Mouse (Mus musculus): ENCODE results near the gene Tfpi. TPM values are rescaled to one million over a fixed set of nuclear protein-coding genes. Genes with fewer than 3 reads are reported as not detected.

Gene Tfpi
- 1 to 10 TPM; 4.6 to 5.7 TPM for total RNA-seq (2023)

GRCm38 (mm10) chr2:84476577-84476976 lies at the start of gene Tfpi:
TSS of gene Tfpi (minus strand) at chr2:84476775.

GRCm38 (mm10) chr2:84425138-84425537 lies 51.4 kb downstream of the Tfpi start, which contains the start of gene Calcrl:
TSS of gene Calcrl (minus strand) at chr2:84425411.

Other genes with a start within 250 kb of the Tfpi start
- 10 to 100 TPM; 12.5 to 19.3 TPM for gene Calcrl, start 51.4 kb downstream of the Tfpi start, total RNA-seq (2023)
- 10 to 100 TPM; 63.0 to 73.0 TPM for gene Ctnnd1, start 174.0 kb upstream of the Tfpi start, total RNA-seq (2023)
- under 1 TPM; 0.21 TPM for gene Btbd18, start 182.3 kb upstream of the Tfpi start, total RNA-seq (2023)
- gene Selenoh, start 194.0 kb upstream of the Tfpi start, total RNA-seq (2023) = 10 to 100 TPM; 22.3 to 23.7 TPM
- gene Gm28635, start 201.3 kb upstream of the Tfpi start, total RNA-seq (2023) = not detected
- 1 to 10 TPM; 8.4 to 8.7 TPM for gene Med19, start 201.6 kb upstream of the Tfpi start, total RNA-seq (2023)
- gene Tmx2, start 202.4 kb upstream of the Tfpi start, total RNA-seq (2023) = 10 to 100 TPM; 23.2 to 24.2 TPM
- 10 to 100 TPM; 41.6 to 44.0 TPM for gene Zdhhc5, start 238.4 kb upstream of the Tfpi start, total RNA-seq (2023)

All from monocyte, adult 59 days (primary cell).